In the genomic region with DNA sequence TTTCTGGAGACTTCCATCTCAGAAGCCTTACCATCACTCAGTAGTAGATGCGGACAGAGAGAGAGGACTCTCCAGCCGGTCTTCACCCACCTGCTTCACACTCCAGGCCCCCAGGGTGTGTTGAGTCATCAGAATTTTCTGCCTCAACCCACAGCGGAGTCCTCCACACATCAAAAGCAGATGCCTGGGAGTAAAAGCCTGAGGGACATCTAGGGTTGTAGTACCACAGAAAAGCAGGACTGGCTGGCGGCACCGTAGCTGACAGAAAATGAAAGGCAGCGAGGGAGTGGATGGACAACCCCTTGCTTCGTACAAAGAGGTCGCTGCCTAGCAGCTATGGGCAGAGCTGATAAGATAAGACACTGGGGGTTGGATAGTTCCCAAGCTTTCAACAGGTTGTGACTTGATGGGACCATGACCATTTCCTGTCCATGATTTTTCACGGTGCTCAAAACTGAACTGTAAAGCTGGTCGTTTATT, we compare ENCODE assay signal across 9 mouse cellular contexts. TPM values are rescaled to one million over a fixed set of nuclear protein-coding genes. Genes with fewer than 3 reads are reported as not detected.
DNase-seq lines count a peak whose midpoint lies in the region; ATAC-seq lines count a peak whose summit lies in the region.
"Had no signal": no experiment of that assay in that cellular context is flagged by ENCODE, and none has a peak within 500 bp of the region (broad histone marks: within the 10 kb centered on the region; RNA-seq: fewer than 3 reads in every experiment).

No protein-coding gene starts in this region.

- ATAC-seq in liver, embryonic 11.5 days (replicated peaks; ENCODE audit: low FRiP score) = no peak
- ATAC-seq in hindbrain, embryonic 14.5 days (ENCODE audit: low FRiP score) = no peak
- ATAC-seq in neural tube, embryonic 12.5 days (ENCODE audit: low FRiP score, low read depth) = no peak
- ATAC-seq in inflammation-experienced regulatory T-cells, adult 6 months = no peak

- H3K36me3 ChIP-seq in liver, embryonic 11.5 days (ENCODE audit: control insufficient read depth, insufficient read depth, low read length) = no peaks in the 10 kb centered on the region
- H3K36me3 ChIP-seq in hindbrain, embryonic 14.5 days (replicated peaks; ENCODE audit: control insufficient read depth, insufficient read depth) = no peaks in the 10 kb centered on the region
- no peaks in the 10 kb centered on the region for H3K36me3 ChIP-seq in neural tube, embryonic 12.5 days

- no peak overlapping the region for H3K9ac ChIP-seq in liver, embryonic 11.5 days (ENCODE audit: low read depth, low read length)
- no peak overlapping the region for H3K9ac ChIP-seq in hindbrain, embryonic 14.5 days
- H3K9ac ChIP-seq in neural tube, embryonic 12.5 days = no peak overlapping the region

- H3K27me3 ChIP-seq in liver, embryonic 11.5 days (replicated peaks; ENCODE audit: control insufficient read depth, insufficient read depth, low read length) = peaks cover 9% of the 10 kb centered on the region
- peaks cover 13% of the 10 kb centered on the region for H3K27me3 ChIP-seq in hindbrain, embryonic 14.5 days (ENCODE audit: control insufficient read depth, insufficient read depth, low read length)
- 0 out of 2 replicates have a peak, but pooled peaks cover 3% of the 10 kb centered on the region for H3K27me3 ChIP-seq in neural tube, embryonic 12.5 days (replicated peaks)

- H3K4me3 ChIP-seq in liver, embryonic 11.5 days (ENCODE audit: low read depth, low read length) = 0 out of 2 replicates have a peak overlapping the region, but pooled peaks have one; percentile 14
- no peak overlapping the region for H3K4me3 ChIP-seq in hindbrain, embryonic 14.5 days (replicated peaks; ENCODE audit: low read length)
- H3K4me3 ChIP-seq in neural tube, embryonic 12.5 days = no peak overlapping the region

- no peak overlapping the region for H3K27ac ChIP-seq in liver, embryonic 11.5 days (ENCODE audit: low read depth, low read length)
- H3K27ac ChIP-seq in hindbrain, embryonic 14.5 days = no peak overlapping the region
- no peak overlapping the region for H3K27ac ChIP-seq in neural tube, embryonic 12.5 days

- H3K4me2 ChIP-seq in liver, embryonic 11.5 days = peak overlapping the region; percentile 91
- peak overlapping the region; percentile 99; the same call in 1 of the 2 replicates for H3K4me2 ChIP-seq in hindbrain, embryonic 14.5 days (replicated peaks)
- peak overlapping the region; percentile 95 for H3K4me2 ChIP-seq in neural tube, embryonic 12.5 days (replicated peaks)

- H3K4me1 ChIP-seq in liver, embryonic 11.5 days (replicated peaks; ENCODE audit: control insufficient read depth, insufficient read depth, low read length) = peaks cover 3% of the 10 kb centered on the region; the same call in 1 of the 2 replicates
- H3K4me1 ChIP-seq in hindbrain, embryonic 14.5 days (replicated peaks; ENCODE audit: control insufficient read depth, insufficient read depth, low read length) = peaks cover 4% of the 10 kb centered on the region; the same call in 1 of the 2 replicates
- H3K4me1 ChIP-seq in neural tube, embryonic 12.5 days = peaks cover 6% of the 10 kb centered on the region

- WGBS in liver, embryonic 11.5 days = 19% methylated on average over 10 of the region's 10 CpGs
- 35% methylated on average over 10 of the region's 10 CpGs for WGBS in hindbrain, embryonic 14.5 days
- WGBS in neural tube, embryonic 12.5 days = 34% methylated on average over 10 of the region's 10 CpGs

- H3K9me3 ChIP-seq in liver, embryonic 11.5 days (ENCODE audit: control insufficient read depth, low read length) = no peaks in the 10 kb centered on the region
- no peaks in the 10 kb centered on the region for H3K9me3 ChIP-seq in hindbrain, embryonic 14.5 days (ENCODE audit: control insufficient read depth, low read length)
- H3K9me3 ChIP-seq in neural tube, embryonic 12.5 days = no peaks in the 10 kb centered on the region

- DNase-seq in embryo, embryonic 10.5 days (ENCODE audit: low spot score) = peak; percentile 44
- no peak for DNase-seq in embryo, embryonic 9.5 days (ENCODE audit: extremely low spot score)
- DNase-seq in liver, embryonic 11.5 days (ENCODE audit: low spot score) = no peak
- no peak for DNase-seq in liver
- DNase-seq in hindbrain, embryonic 14.5 days (ENCODE audit: low spot score) = no peak
- DNase-seq in spleen, postnatal 36 days (ENCODE audit: low spot score in 2 of 2) = no peak
- DNase-seq: adrenal gland, adult 8-10 months had no signal

RNA-seq across cellular contexts. Expression of a gene that starts 0.7 kb away (rescaled TPM):
- 21.3 and 24.7 TPM in 2 replicates for polyA plus RNA-seq in liver, embryonic 11.5 days (2014; fragmentation: Nextera tagmentation; extraction: Ambion mirVana)
- 17.5 and 20.2 TPM in 2 replicates for polyA plus RNA-seq in hindbrain, embryonic 14.5 days (2014; fragmentation: Nextera tagmentation; extraction: Ambion mirVana)
- polyA plus RNA-seq in neural tube, embryonic 12.5 days (2016; fragmentation: Nextera tagmentation; extraction: Ambion mirVana) = 37.6 and 37.9 TPM in 2 replicates
- not detected for polyA plus RNA-seq in inflammation-experienced regulatory T-cells, adult 6 months (2017; shearing (Covaris generic))

Comparison
In these comparisons a context has a peak if more than half of its experiments do, and no peak if none do; other contexts are left out.
1. RNA of a gene that starts 0.7 kb away (polyA plus RNA-seq): 37.6 to 37.9 TPM in neural tube, embryonic 12.5 days, 21.3 to 24.7 TPM in liver, embryonic 11.5 days and 17.5 to 20.2 TPM in hindbrain, embryonic 14.5 days; not detected in inflammation-experienced regulatory T-cells, adult 6 months; every median in the first group is over 10 times any median in the second.
2. Peak in every context shown above with its lines, with median percentiles within 50 percentile points of each other: H3K4me2 ChIP-seq.